Mouse (Mus musculus): Measurements from ENCODE around the gene Gli2.

GRCm38 (mm10) chr1:118940269-118940840 lies 113.1 kb downstream of the Gli2 start:
- no peak for TF ChIP-seq CTCF (IDR thresholded peaks at IDR 0.05; ENCODE audit: insufficient read depth, low read length)
- no peak for TF ChIP-seq POLR2A (IDR thresholded peaks at IDR 0.05; ENCODE audit: borderline replicate concordance, extremely low read depth, low read depth, low read length)
